Mouse (Mus musculus) kidney, postnatal 36 days (tissue): ENCODE measurements around the gene Rassf1.

Experiments used
- DNase-seq, 2 experiments: peaks; one replicate each; pipeline ENCODE4 v3.0.0; 2021 to 2022; ENCODE audit warnings: mixed read lengths in 2 of 2

The Rassf1 gene

GRCm38 (mm10) chr9:107541005-107541404 lies 10.3 kb upstream of the Rassf1 start:
- no peak for DNase-seq

DNA sequence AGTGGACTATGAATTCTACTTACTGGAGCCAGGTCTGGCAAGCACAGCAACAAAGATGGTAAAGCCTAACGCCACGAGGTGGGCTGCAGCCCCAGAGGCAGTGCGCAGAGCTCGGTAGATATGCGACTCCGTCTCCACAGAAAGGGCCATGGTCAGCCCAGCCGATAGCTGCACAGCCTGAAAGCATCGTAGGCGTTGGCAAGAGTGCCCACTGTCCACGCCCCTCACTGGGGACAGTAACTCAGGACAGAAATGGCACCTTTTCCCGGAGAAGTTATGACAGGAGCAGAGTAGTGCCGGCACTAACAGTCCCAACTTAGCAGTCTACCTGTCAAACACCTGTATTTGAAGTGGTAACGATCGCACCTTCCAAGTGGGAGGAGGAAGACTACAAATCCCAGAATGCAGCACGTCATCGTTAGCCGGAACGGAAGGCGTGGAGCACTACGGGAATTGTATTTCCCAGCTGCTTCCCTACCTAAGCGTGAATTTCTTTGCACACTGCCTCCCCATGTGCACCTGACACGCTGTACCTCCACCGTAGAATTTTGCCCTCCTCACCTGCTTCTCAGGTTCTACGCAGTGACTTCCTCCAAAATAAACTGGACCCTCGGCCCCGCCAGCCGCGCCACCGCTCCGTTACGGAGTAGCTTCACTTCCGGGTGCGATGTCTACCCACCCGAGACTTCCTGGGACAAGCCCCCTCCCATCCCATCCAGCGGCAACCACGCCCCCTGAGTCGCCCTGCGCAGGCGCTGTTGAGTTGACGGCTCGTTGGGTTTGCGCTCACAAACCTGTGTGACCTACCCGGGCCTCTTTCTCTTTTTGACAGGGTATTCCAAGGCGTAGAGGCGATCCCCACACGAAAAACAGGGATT lies 9.6 kb upstream of the Rassf1 start, which contains the start of the genes Cyb561d2 and Nprl2:
Gene Cyb561d2 (minus strand): TSS at position 720 of the 878 bp plus-strand sequence.
Gene Nprl2 (plus strand): TSS at position 753 of the 878 bp plus-strand sequence.
- peak; percentile 95 to 96 for DNase-seq

DNA sequence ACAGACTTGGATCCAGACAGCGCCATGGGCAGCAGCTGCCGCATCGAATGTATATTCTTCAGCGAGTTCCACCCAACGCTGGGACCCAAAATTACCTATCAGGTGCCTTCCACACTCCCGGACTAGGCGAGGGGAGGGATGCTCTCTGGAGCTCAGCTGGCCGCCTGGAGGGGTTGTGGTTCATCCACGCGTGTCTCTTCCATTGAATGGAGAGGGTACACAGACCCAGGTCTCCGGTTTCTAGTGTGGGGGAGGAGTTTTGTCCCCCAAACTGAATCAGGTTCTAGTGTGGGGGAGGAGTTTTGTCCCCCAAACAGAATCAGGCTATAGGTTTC lies 9.0 kb upstream of the Rassf1 start:
- no peak for DNase-seq

DNA sequence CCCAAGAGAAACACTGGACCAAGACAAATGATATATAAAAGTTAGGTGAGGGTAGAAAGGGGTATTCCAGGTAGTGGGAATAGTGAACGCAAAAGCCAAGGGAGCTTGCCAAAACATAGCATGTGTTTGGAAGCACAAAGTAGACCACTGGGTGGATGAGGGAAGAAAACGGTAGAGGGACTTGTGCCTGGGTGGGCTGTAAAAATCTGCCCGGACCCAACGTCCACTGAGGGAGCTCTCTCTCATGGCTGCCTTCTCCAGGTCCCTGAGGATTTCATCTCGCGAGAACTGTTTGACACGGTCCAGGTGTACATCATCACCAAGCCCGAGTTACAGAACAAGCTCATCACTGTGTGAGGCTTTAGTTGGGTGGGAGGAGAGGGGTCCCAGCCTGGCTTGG lies 8.6 kb upstream of the Rassf1 start:
- DNase-seq, result no peak

DNA sequence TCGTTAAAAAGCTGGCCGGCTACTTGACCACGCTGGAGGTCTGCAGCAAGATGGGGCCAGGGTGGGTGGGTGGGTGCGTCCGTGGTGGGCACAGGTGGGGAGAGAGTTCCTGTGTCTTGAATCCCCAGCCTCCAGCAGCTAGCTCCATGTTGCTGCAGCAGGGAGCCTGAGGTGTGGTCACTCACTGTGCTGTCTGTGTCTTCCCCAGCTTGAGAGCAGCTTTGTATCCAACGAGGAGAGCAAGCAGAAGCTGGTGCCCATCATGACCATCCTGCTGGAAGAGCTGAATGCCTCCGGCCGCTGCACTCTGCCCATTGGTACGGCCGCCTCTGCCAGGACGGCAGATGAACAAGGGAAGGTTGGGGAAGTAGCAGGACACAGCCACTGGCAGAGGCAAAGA lies 8.1 kb upstream of the Rassf1 start:
- no peak for DNase-seq

GRCm38 (mm10) chr9:107544196-107544700 lies 7.1 kb upstream of the Rassf1 start:
- DNase-seq, result no peak

- no peak for DNase-seq
These were observed 6.6 kb upstream of the Rassf1 start for GRCm38 (mm10) chr9:107544729-107545128.

GRCm38 (mm10) chr9:107545199-107545598 lies 6.2 kb upstream of the Rassf1 start:
- DNase-seq, result no peak

GRCm38 (mm10) chr9:107545602-107546001 lies 5.8 kb upstream of the Rassf1 start:
- DNase-seq, result peak; percentile 72 to 91

DNA sequence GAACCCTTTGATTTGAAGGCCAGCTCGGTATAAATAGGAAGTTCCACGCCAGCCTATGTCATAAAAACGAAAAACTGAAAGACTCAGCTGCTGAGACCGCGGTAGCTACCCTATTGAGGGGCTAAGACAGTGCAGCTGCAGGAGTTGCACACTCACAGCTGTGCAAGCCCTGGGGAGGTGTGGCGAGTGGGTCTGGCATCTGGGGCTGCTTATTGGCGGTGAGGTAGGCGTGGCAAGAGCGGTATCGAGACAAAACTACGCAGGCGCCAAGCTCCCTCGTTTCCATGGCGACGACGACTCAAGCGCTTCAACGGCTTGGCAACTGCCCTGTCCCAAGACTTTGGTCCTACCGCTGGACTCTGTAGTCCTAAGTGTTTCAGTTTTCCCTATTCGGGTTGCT lies 4.3 kb upstream of the Rassf1 start, which contains the start of gene Zmynd10:
Gene Zmynd10 (plus strand): TSS at position 273 of the 400 bp plus-strand sequence.
- peak; percentile 97 for DNase-seq

DNA sequence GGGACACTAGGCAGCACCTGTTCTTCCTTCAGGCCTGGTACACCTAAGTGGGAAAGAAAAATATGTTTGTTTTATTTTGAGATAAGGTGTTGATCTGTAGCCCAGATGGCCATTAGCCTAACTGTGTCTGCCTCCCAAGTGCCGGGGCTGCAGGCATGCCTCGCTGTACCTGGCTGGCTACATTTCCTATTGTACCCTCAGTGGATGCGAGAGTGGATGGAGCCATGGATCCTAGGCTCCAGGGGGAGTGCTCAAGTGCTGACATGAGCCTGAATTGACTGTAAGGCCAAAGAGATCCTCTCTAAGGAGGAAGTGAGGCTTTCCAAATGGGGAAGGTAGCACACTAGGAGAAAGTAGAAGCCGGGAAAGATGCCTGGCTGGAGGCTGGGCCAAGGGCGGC lies 3.4 kb upstream of the Rassf1 start:
- no peak for DNase-seq

- no peak for DNase-seq
These were observed 2.5 kb upstream of the Rassf1 start for GRCm38 (mm10) chr9:107548820-107549219.

DNA sequence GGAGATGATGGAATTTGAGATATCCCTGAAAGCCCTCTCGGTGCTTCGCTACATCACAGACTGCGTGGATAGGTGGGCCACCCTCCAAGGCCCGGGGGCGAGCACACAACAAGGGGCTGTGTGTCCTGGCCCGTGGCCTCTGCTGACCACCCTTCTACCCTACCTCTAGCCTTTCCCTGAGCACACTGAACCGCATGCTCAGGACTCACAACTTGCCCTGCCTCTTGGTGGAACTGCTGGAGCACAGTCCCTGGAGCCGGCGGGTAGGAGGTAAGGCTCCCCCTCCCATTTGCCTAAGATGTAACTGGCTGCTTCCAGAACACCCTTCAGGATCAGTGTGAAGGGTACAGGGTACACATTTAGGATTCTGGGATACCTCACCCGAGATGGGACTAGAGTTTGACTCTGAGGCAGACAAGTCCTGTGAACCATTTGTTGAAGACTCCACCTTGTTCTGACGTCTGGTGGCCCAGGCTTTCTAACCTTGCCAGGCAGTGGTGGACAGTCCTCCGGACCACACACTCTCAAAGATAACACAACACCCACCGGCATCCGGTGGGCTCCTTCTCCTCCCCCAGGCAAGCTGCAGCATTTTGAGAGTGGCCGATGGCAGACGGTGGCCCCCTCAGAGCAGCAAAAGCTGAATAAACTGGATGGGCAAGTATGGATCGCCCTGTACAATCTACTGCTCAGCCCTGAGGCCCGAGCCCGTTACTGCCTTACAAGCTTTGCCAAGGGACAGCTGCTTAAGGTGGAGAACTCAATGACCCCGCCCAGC lies 1.9 kb upstream of the Rassf1 start:
- no peak for DNase-seq

- peak; percentile 86 to 92 for DNase-seq
These were observed 751 bp upstream of the Rassf1 start for GRCm38 (mm10) chr9:107550491-107551116.

- DNase-seq, result no peak
These were observed 568 bp downstream of the Rassf1 start for GRCm38 (mm10) chr9:107551890-107552355.

DNA sequence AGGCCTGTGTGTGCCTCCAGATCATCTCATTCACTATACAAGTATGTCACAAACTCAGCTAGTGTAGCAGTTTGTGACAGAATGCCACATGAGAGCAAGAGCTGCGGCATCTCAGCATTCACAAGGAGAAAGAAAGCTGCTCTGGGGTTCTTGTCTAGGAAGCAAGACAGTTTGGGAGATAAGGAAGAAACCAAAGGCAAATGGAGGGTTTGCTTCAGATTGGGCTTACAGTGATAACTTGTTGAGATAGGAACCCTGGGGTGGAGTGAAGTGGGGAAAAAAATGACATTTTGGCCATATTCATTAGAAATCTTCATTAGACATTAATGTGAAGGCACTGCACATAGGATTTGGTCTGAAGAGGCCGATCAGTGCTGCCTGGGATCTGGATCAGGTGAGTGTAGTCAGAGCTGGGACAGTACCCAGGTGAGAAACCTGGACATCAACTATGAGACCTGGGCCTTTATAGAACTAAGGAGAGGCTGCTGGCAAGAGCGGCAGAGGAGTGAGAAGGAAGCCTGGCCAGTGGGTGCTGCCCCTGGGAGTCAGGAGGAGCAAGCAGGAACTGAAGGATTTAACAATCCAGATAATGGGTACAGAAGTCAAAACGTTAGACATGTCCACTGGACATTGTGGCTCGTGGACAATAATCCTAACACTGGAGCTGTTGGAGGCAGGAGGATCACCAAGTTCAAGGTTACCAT lies 1.5 kb downstream of the Rassf1 start:
- no peak for DNase-seq

DNA sequence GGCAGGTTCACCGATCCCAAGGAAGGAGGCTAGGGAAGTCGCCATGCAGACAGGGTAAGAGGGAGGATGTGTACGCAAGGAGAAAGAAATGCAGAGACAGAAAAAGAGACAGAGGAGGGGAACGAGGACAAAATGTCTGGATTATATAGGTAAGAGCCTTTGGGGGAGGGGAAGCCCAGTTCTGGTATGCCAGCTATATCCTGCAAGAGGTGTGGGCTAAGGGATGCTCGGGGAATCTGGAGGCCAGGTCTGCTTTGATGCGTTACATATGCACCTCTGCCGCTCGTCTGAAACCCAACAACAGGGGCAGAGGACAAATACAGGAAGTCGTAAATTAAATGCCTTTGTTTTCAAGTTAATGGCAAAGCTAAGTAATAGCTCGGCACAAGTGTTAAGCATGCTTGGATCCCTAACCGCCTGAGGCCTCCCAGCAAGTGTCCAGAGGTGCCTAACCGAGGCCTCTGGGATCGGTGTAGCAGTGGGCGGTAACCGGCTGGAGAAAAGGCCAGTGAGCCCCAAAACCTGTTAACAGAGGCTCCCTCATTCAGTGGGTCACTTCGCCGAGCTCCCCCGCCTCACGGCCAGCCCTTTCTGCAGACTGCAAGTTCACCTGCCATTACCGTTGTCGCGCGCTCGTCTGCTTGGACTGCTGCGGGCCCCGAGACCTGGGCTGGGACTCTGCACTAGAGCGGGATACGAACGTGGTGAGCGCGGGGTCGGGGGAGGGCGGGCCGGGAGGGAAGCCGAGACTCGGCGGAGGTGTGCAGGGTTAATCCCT lies 2.4 kb downstream of the Rassf1 start:
- DNase-seq, result peak in 1 of 2 experiments; percentile 58

DNA sequence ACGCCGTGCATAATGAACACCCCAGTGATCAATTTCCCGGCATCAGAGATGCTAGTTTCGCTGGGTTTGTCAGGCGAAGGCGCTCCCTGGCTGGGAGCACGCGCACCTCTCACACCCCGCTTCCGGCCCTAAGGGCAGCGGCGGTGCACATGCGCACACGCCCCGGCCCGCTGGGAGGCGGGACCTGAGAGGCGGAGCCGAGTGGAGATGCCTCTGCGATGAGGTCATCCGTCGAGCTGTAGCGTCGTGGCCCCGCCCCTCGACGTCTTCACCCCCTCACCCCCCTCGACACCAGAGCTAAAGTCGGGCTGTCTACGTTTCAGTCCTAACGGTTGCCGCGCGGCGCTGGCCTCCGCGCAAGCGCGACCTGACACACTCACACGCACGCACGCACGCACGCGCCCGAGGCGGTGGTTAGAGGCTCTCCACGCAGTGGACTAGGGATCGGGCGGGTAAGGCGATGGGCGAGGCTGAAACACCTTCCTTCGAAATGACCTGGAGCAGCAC lies 3.0 kb downstream of the Rassf1 start:
- peak; percentile 96 for DNase-seq

DNA sequence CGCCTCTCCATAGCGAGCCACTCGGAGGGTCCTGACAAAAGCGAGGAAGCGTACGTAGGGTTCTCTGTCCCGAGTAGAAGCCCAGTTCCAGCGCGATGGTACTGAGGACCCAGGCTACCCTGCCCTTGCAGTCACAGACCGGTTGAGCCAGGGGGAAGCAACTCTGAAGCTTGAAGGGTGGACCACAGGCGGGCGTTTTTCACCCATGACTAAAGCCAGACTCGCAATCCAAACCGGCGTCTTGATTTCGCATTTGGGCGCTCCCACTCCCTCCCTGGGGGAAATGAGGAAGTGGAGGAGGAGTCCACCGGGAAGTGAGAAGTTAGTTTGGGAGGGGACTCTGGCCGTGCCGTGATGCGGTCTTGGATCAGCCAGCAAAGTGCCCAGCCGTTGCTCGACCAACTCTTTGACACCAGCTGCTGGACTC lies 3.7 kb downstream of the Rassf1 start:
- peak; percentile 72 for DNase-seq

DNA sequence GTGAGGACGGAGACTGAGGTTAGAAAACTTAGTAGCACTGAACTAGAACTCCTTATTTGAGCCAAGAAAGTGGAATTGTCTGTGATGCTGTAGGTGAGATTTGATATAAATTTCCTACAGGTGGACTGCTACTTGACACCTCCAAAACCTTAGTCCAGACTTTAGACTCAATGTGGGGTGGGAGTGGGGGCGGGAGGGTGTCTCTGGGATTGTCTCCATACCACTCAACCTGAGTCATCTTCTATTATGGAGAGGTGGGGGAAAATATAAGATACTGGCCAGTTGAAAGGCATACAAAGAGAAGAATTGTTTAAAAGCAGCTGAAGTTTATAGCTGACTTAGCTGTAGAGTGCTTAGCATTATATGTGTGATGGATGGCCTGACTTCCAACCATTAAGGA lies 4.3 kb downstream of the Rassf1 start:
- DNase-seq, result no peak

GRCm38 (mm10) chr9:107556346-107556745 lies 5.0 kb downstream of the Rassf1 start:
- no peak for DNase-seq
